Mouse (Mus musculus) lung, adult 2 months (tissue): ENCODE results near the gene Tiam1.

Source experiments
- CTCF ChIP-seq: fragments of 200-500 bp; IDR thresholded peaks from 2 replicates; pipeline ENCODE4 v1.5.1; 2011; ENCODE audit warnings: mild to moderate bottlenecking, low read length, control low read depth; ENCODE audit not compliant: insufficient read depth
- POLR2A ChIP-seq: fragments of 200-500 bp; IDR thresholded peaks from 2 replicates; pipeline ENCODE4 v1.6.1; 2011; ENCODE audit warnings: low read depth, mild to moderate bottlenecking, control low read depth, low read length, borderline replicate concordance; ENCODE audit errors: extremely low read depth

DNA sequence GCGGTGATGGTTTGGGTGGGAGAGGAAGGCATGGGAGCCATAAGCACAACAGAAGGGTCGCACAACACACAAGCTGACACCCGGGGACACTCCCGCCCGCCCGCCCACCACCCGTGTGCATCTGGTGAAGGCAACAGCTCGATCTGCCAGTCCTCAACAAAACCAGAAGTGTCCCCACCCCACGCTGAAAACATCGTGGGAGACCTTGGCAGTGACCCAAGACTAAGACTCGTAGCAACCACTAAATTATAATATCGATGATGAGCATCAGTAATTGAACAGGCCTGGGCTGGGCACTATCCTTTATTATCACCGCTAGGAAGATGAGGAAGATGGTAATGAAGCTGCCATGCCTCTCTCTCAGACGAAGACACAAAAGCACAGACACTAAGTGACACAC is 58.0 kb downstream of the Tiam1 start:
- no peak for TF ChIP-seq CTCF
- TF ChIP-seq POLR2A: no peak
